Mouse (Mus musculus): ENCODE measurements around the gene Stx16. TPM values are rescaled to one million over a fixed set of nuclear protein-coding genes. Genes with fewer than 3 reads are reported as not detected.

The Stx16 gene
- total and polyA plus RNA-seq, 3 experiments, result 14.8 to 22.3 TPM; not detected in 1

DNA sequence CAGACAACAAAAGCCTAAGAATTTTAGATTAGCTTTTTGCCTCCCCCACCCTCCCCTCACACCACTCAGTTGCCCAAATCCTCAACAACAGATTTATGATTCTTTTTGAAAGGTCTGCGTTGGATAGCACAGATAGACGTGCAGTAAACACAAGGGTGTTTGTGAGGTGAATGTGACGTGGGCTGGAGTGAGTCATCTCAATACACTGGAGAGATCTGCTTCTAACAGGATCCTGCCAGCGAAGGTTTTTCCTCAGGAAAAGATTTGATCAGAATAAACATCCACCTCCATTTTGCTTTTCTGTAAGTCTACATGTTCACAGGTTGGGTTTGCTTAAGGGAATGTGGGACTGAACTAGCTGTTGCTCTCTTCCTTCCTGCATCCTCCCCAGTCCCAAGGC, 27.4 kb downstream of the Stx16 start:
- Histone ChIP-seq H3K4me1 (ENCODE audit: control insufficient read depth in 1 of 2, insufficient read depth in 2 of 2, low read length in 2 of 2) (no peaks in the 10 kb centered on the region), H3K36me3 (ENCODE audit: control insufficient read depth in 1 of 2, insufficient read depth in 2 of 2, low read length in 2 of 2) (no peaks in the 10 kb centered on the region), H3K9me3 (replicated peaks; ENCODE audit: insufficient read depth, low read length) (no peaks in the 10 kb centered on the region), H3K27me3 (ENCODE audit: control insufficient read depth in 1 of 2, insufficient read depth in 2 of 2, low read length in 2 of 2) (no peaks in the 10 kb centered on the region), H3K9ac (ENCODE audit: control insufficient read depth, low read depth, low read length, poor library complexity, severe bottlenecking) (no peak overlapping the region), H3K27ac (ENCODE audit: control insufficient read depth, low read depth, low read length) (no peak overlapping the region), H3K4me3 (ENCODE audit: control insufficient read depth in 1 of 2, insufficient read depth in 1 of 2, low read depth in 2 of 2, low read length in 2 of 2) (no peak overlapping the region), H3K79me2 (ENCODE audit: control insufficient read depth, insufficient read depth, low read length, poor library complexity) (no peaks in the 10 kb centered on the region)
- TF ChIP-seq GABPA (IDR thresholded peaks at IDR 0.05; ENCODE audit: low read depth, low read length), result no peak
- TF ChIP-seq ZNF384 (IDR thresholded peaks at IDR 0.05; ENCODE audit: low read depth, low read length), result no peak
- TF ChIP-seq KAT2A (conservative IDR thresholded peaks at IDR 0.05; ENCODE audit: low read depth, low read length), result no peak
- TF ChIP-seq MXI1 (IDR thresholded peaks at IDR 0.05; ENCODE audit: low read depth, low read length), result no peak
- no peak for TF ChIP-seq MAFK (IDR thresholded peaks at IDR 0.05; ENCODE audit: borderline replicate concordance, low read depth, low read length)
- TF ChIP-seq MYB (IDR thresholded peaks at IDR 0.05; ENCODE audit: low read depth, low read length), result no peak
- no peak for TF ChIP-seq UBTF (IDR thresholded peaks at IDR 0.05; ENCODE audit: borderline replicate concordance, insufficient read depth, low read depth, low read length)
- no peak for TF ChIP-seq CHD2 (IDR thresholded peaks at IDR 0.05; ENCODE audit: low read length)
- no peak for TF ChIP-seq CTCF (IDR thresholded peaks at IDR 0.05 in 2 of 3, conservative IDR thresholded peaks at IDR 0.05 in 1 of 3; ENCODE audit: control insufficient read depth in 1 of 3, insufficient read depth in 1 of 3, low read depth in 2 of 3, low read length in 3 of 3, poor library complexity in 1 of 3, severe bottlenecking in 1 of 3)
- TF ChIP-seq USF1 (IDR thresholded peaks at IDR 0.05; ENCODE audit: low read depth, low read length), result no peak
- no peak for TF ChIP-seq E2F4 (IDR thresholded peaks at IDR 0.05; ENCODE audit: borderline replicate concordance, low read depth, low read length)
- TF ChIP-seq ELF1 (IDR thresholded peaks at IDR 0.05; ENCODE audit: low read depth, low read length), result no peak
- no peak for TF ChIP-seq POLR2AphosphoS2 (IDR thresholded peaks at IDR 0.05; ENCODE audit: low read length)
- no peak for TF ChIP-seq RAD21 (IDR thresholded peaks at IDR 0.05; ENCODE audit: low read depth, low read length)
- no peak for TF ChIP-seq ETS1 (IDR thresholded peaks at IDR 0.05; ENCODE audit: low read depth, low read length)
- no peak for TF ChIP-seq JUND (IDR thresholded peaks at IDR 0.05; ENCODE audit: low read depth, low read length)
- no peak for TF ChIP-seq POLR2A (IDR thresholded peaks at IDR 0.05; ENCODE audit: control insufficient read depth in 1 of 2, insufficient read depth in 1 of 2, low read depth in 1 of 2, low read length in 2 of 2, poor library complexity in 1 of 2)
- TF ChIP-seq BHLHE40 (IDR thresholded peaks at IDR 0.05; ENCODE audit: borderline replicate concordance, low read depth, low read length), result no peak
- TF ChIP-seq NELFE (IDR thresholded peaks at IDR 0.05; ENCODE audit: low read depth, low read length), result no peak
- no peak for DNase-seq (ENCODE audit: low read depth, low spot score)

- peaks cover 0 to 5% of the 10 kb centered on the region in 2 experiments; a peak in 1 of 4 replicates for H3K4me1 ChIP-seq (ENCODE audit: control insufficient read depth in 1 of 2, insufficient read depth in 2 of 2, low read length in 2 of 2)
Measured at GRCm38 (mm10) chr2:174107375-174107774, 31.3 kb downstream of the Stx16 start.

More at GRCm38 (mm10) chr2:174107375-174107774, 31.3 kb downstream of the Stx16 start:
- Histone ChIP-seq H3K9me3 (replicated peaks; ENCODE audit: insufficient read depth, low read length) (no peaks in the 10 kb centered on the region), H3K4me3 (ENCODE audit: control insufficient read depth in 1 of 2, insufficient read depth in 1 of 2, low read depth in 2 of 2, low read length in 2 of 2) (no peak overlapping the region), H3K27me3 (ENCODE audit: control insufficient read depth in 1 of 2, insufficient read depth in 2 of 2, low read length in 2 of 2) (no peaks in the 10 kb centered on the region), H3K9ac (ENCODE audit: control insufficient read depth, low read depth, low read length, poor library complexity, severe bottlenecking) (no peak overlapping the region), H3K27ac (ENCODE audit: control insufficient read depth, low read depth, low read length) (no peak overlapping the region), H3K79me2 (ENCODE audit: control insufficient read depth, insufficient read depth, low read length, poor library complexity) (peaks cover 9% of the 10 kb centered on the region; the same call in 1 of the 2 replicates), H3K36me3 (ENCODE audit: control insufficient read depth in 1 of 2, insufficient read depth in 2 of 2, low read length in 2 of 2) (no peaks in the 10 kb centered on the region)
- DNase-seq (ENCODE audit: low read depth, low spot score), result no peak
- TF ChIP-seq GABPA (IDR thresholded peaks at IDR 0.05; ENCODE audit: low read depth, low read length) (no peak), USF1 (IDR thresholded peaks at IDR 0.05; ENCODE audit: low read depth, low read length) (no peak), MXI1 (IDR thresholded peaks at IDR 0.05; ENCODE audit: low read depth, low read length) (no peak), NRF1 (IDR thresholded peaks at IDR 0.05; ENCODE audit: insufficient read depth, low read depth, low read length, poor library complexity, severe bottlenecking) (no peak), GATA1 (IDR thresholded peaks at IDR 0.05; ENCODE audit: low read depth, low read length) (no peak), USF2 (IDR thresholded peaks at IDR 0.05; ENCODE audit: borderline replicate concordance in 1 of 2, insufficient read depth in 1 of 2, low read depth in 1 of 2, low read length in 2 of 2) (no peak), ELF1 (IDR thresholded peaks at IDR 0.05; ENCODE audit: low read depth, low read length) (no peak), MAFK (IDR thresholded peaks at IDR 0.05; ENCODE audit: borderline replicate concordance, low read depth, low read length) (no peak), ETS1 (IDR thresholded peaks at IDR 0.05; ENCODE audit: low read depth, low read length) (no peak), SMC3 (IDR thresholded peaks at IDR 0.05; ENCODE audit: low read depth, low read length) (no peak), RAD21 (IDR thresholded peaks at IDR 0.05; ENCODE audit: low read depth, low read length) (no peak), UBTF (IDR thresholded peaks at IDR 0.05; ENCODE audit: borderline replicate concordance, insufficient read depth, low read depth, low read length) (no peak), POLR2AphosphoS5 (IDR thresholded peaks at IDR 0.05; ENCODE audit: borderline replicate concordance, low read depth, low read length) (no peak), TCF12 (IDR thresholded peaks at IDR 0.05; ENCODE audit: low read depth, low read length) (no peak), CHD1 (IDR thresholded peaks at IDR 0.05; ENCODE audit: low read depth, low read length) (no peak), TBP (IDR thresholded peaks at IDR 0.05; ENCODE audit: low read depth, low read length) (no peak), MEF2A (IDR thresholded peaks at IDR 0.05; ENCODE audit: extremely low read depth, insufficient replicate concordance, low read depth, low read length, poor library complexity, severe bottlenecking) (no peak)

Measured in MEL (cell line).